Mouse (Mus musculus) hindbrain, embryonic 11.5 days (tissue): Measurements from ENCODE around the gene Adgrd1. TPM values are rescaled to one million over a fixed set of nuclear protein-coding genes. Genes with fewer than 3 reads are reported as not detected.
"Not testable (repeated sequence)": the region's sequence is repeated elsewhere in the genome, so short reads cannot be mapped to it uniquely, and the experiment has no call there.

ENCODE experiments used
- ATAC-seq: fragments of 200-750 bp; cut with Nextera tagmentation; 2 replicates; pipeline ENCODE4 v1.8.0; 2017; ENCODE audit warnings: mild to moderate bottlenecking, moderate TSS enrichment, moderate library complexity; ENCODE audit not compliant: low FRiP score
- DNase-seq: peaks from one replicate; pipeline ENCODE4 v3.0.0-alpha.2; 2015; ENCODE audit warnings: low spot score
- H3K27ac ChIP-seq: fragments of 300-500 bp; sonication (generic); 2 replicates; pipeline ENCODE4 v1.5.1; 2014; ENCODE audit warnings: mild to moderate bottlenecking, low read depth, low read length
- H3K27me3 ChIP-seq: fragments of 300-500 bp; sonication (generic); 2 replicates; pipeline ENCODE4 v1.6.1; 2014; ENCODE audit warnings: mild to moderate bottlenecking, low read length, moderate library complexity, mixed read lengths; ENCODE audit not compliant: control insufficient read depth, insufficient read depth
- H3K36me3 ChIP-seq: fragments of 300-500 bp; sonication (generic); 2 replicates; pipeline ENCODE4 v1.6.1; 2014; ENCODE audit warnings: mild to moderate bottlenecking, low read length, moderate library complexity, mixed read lengths; ENCODE audit not compliant: control insufficient read depth, insufficient read depth
- H3K4me1 ChIP-seq: fragments of 300-500 bp; sonication (generic); replicated peaks from 2 replicates; pipeline ENCODE4 v1.6.1; 2014; ENCODE audit warnings: low read length, mixed read lengths; ENCODE audit not compliant: control insufficient read depth, insufficient read depth
- H3K4me2 ChIP-seq: fragments of 300-500 bp; sonication (generic); replicated peaks from 2 replicates; pipeline ENCODE4 v1.6.1; 2014; ENCODE audit warnings: mild to moderate bottlenecking, low read depth, low read length
- H3K4me3 ChIP-seq: fragments of 300-500 bp; sonication (generic); 2 replicates; pipeline ENCODE4 v1.5.1; 2014; ENCODE audit warnings: low read depth, low read length
- H3K9ac ChIP-seq: fragments of 300-500 bp; sonication (generic); 2 replicates; pipeline ENCODE4 v1.6.1; 2014; ENCODE audit warnings: low read depth, low read length
- H3K9me3 ChIP-seq: fragments of 300-500 bp; sonication (generic); 2 replicates; pipeline ENCODE4 v1.6.1; 2016; ENCODE audit warnings: low read length; ENCODE audit not compliant: control insufficient read depth
- WGBS: fragments of 180-500 bp; shearing (Covaris S2); extraction: QIAGEN DNeasy Blood & Tissue Kit; methylation state at CpG from one replicate; pipeline ENCODE4 v1.1.7; 2014; 5-methylcytosine and 5-hydroxymethylcytosine counted together
- polyA plus RNA-seq: library from polyadenylated mRNA; unstranded; fragments of >200 nt; fragmentation: Nextera tagmentation; extraction: Ambion mirVana; gene quantifications from 2 replicates; pipeline ENCODE4 v1.2.1, GENCODE M21; 2014

The Adgrd1 gene
- polyA plus RNA-seq, 1 experiment from 2014 or later = 0.05 TPM

GRCm38 (mm10) chr5:129116299-129116698 is 19.7 kb downstream of the Adgrd1 start:
- ATAC-seq (no peak), DNase-seq (no peak)
- H3K27me3 ChIP-seq = no peaks in the 10 kb centered on the region
- H3K27ac ChIP-seq = no peak overlapping the region
- no peaks in the 10 kb centered on the region for H3K9me3 ChIP-seq
- H3K4me2 ChIP-seq = no peak overlapping the region
- H3K9ac ChIP-seq = no peak overlapping the region
- H3K4me3 ChIP-seq = no peak overlapping the region
- WGBS = 82% methylated on average over 8 of the region's 8 CpGs
- H3K4me1 ChIP-seq = no peaks in the 10 kb centered on the region
- H3K36me3 ChIP-seq = no peaks in the 10 kb centered on the region

- no peak overlapping the region for H3K27ac ChIP-seq
- DNase-seq = no peak
- WGBS = 62% methylated on average over 4 of the region's 4 CpGs
- H3K4me3 ChIP-seq = no peak overlapping the region
- ATAC-seq = no peak
- no peak overlapping the region for H3K4me2 ChIP-seq
- H3K27me3 ChIP-seq = no peaks in the 10 kb centered on the region
- no peaks in the 10 kb centered on the region for H3K36me3 ChIP-seq
- no peaks in the 10 kb centered on the region for H3K9me3 ChIP-seq
- no peaks in the 10 kb centered on the region for H3K4me1 ChIP-seq
- H3K9ac ChIP-seq = no peak overlapping the region
Observed at GRCm38 (mm10) chr5:129117593-129118113, 21.1 kb downstream of the Adgrd1 start.

DNA sequence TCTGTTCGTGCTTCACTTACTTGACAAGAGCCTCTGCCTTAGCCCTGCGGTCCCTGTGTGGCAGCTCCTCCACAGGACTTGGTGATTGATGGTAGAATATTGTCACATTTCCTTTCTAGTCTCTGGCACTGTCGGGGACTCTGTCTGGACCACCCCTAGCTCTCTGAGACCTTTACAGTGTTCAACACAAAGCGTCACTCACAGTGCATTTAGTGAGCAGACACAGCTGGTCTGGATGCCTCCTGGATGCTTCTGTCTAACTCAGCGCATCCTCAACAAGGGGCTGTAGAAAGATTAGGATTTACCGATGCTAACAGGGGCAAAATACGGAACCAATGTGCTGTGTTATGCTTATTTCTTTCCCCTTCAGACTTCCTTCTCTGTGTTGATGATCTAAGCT is 22.0 kb downstream of the Adgrd1 start:
- ATAC-seq (no peak), DNase-seq (no peak)
- Histone ChIP-seq H3K27ac (no peak overlapping the region), H3K27me3 (no peaks in the 10 kb centered on the region), H3K4me1 (no peaks in the 10 kb centered on the region), H3K36me3 (no peaks in the 10 kb centered on the region), H3K4me3 (no peak overlapping the region), H3K9ac (no peak overlapping the region), H3K4me2 (no peak overlapping the region), H3K9me3 (no peaks in the 10 kb centered on the region)
- WGBS = 43% methylated on average over 7 of the region's 7 CpGs

DNA sequence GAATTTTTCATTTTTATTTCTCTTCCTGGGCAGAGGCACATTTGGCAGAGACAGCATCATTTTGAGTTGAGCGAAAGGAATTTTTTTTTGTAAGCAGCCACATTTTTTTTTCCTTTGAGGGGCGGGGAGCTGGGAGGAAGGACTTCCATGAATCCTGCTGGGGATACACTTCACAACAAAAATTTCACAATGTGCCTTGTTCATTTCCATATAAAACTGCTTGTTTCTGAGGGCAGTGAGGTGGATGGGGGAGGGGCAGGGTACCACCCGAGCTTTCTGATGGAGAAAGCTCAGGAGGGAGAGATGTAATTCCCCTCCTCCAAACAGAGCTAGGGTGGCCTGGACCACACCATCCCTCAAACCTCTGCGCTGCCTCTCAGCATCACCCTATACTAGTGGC is 22.6 kb downstream of the Adgrd1 start:
- Histone ChIP-seq H3K9me3 (no peaks in the 10 kb centered on the region), H3K4me1 (no peaks in the 10 kb centered on the region), H3K27ac (no peak overlapping the region), H3K36me3 (no peaks in the 10 kb centered on the region), H3K27me3 (no peaks in the 10 kb centered on the region), H3K9ac (no peak overlapping the region), H3K4me3 (no peak overlapping the region), H3K4me2 (no peak overlapping the region)
- ATAC-seq (no peak), DNase-seq (no peak)
- 75% methylated on average over 4 of the region's 4 CpGs for WGBS

GRCm38 (mm10) chr5:129121654-129122285 is 25.2 kb downstream of the Adgrd1 start:
- no peak overlapping the region for H3K4me2 ChIP-seq
- H3K4me3 ChIP-seq = no peak overlapping the region
- ATAC-seq (no peak), DNase-seq (no peak)
- no peak overlapping the region for H3K27ac ChIP-seq
- no peaks in the 10 kb centered on the region for H3K36me3 ChIP-seq
- H3K27me3 ChIP-seq = no peaks in the 10 kb centered on the region
- no peaks in the 10 kb centered on the region for H3K4me1 ChIP-seq
- WGBS = 92% methylated on average over 15 of the region's 15 CpGs
- H3K9me3 ChIP-seq = no peaks in the 10 kb centered on the region
- H3K9ac ChIP-seq = no peak overlapping the region

- H3K36me3 ChIP-seq = no peaks in the 10 kb centered on the region
- no peak for DNase-seq
- H3K9me3 ChIP-seq = no peaks in the 10 kb centered on the region
- 87% methylated on average over 7 of the region's 7 CpGs for WGBS
- no peaks in the 10 kb centered on the region for H3K4me1 ChIP-seq
- no peak overlapping the region for H3K4me3 ChIP-seq
- no peak overlapping the region for H3K4me2 ChIP-seq
- no peak overlapping the region for H3K9ac ChIP-seq
- no peak overlapping the region for H3K27ac ChIP-seq
- ATAC-seq = no peak
- H3K27me3 ChIP-seq = no peaks in the 10 kb centered on the region
Observed at GRCm38 (mm10) chr5:129122491-129122890, 25.9 kb downstream of the Adgrd1 start.

DNA sequence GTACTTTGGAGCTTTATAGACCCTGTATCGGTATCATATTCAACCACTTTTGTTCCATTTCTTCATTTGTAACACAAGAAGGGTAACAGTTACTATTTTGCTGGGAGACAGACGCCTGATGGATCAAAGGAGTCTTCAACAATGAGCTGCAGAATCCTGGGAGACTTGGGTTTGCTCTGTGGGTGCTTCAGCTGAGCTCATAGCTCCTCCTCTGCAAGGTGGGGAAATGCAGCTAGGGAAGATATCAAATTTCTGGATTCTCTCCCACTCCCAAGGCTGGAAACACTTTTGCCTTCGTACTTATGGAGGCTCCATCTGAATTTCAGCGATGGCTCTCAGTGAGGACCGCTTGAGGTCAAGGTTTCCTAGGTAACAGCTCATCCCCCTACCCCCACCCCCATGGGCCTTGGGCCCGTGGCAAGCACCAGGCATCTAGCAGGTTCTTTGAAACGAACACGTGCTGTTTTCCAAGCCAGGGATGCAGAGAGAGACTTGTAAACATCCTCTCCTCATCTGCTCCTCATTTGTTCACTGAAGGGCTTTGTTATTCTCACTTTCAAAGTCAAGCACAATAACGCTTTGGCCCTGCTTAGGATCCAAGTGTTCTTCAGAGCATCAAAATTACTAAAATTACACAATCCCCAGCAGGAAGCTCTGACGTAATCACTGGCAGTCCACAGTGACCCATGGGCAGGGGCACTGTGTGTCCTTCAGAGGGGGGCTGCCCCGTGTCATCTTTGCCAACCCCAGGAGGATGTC is 27.7 kb downstream of the Adgrd1 start:
- ATAC-seq = no peak
- Histone ChIP-seq H3K4me3 (no peak overlapping the region), H3K9ac (no peak overlapping the region), H3K27ac (no peak overlapping the region), H3K4me2 (no peak overlapping the region), H3K27me3 (no peaks in the 10 kb centered on the region), H3K4me1 (no peaks in the 10 kb centered on the region), H3K9me3 (no peaks in the 10 kb centered on the region), H3K36me3 (no peaks in the 10 kb centered on the region)
- no peak for DNase-seq
- 47% methylated on average over 11 of the region's 11 CpGs for WGBS

- not testable (repeated sequence) for ATAC-seq, H3K27ac ChIP-seq, H3K27me3 ChIP-seq, H3K36me3 ChIP-seq, H3K4me3 ChIP-seq, H3K4me2 ChIP-seq, DNase-seq, H3K9ac ChIP-seq, H3K9me3 ChIP-seq, H3K4me1 ChIP-seq
- 96% methylated on average over 21 of the region's 22 CpGs for WGBS
Observed at GRCm38 (mm10) chr5:129128310-129128709, 31.8 kb downstream of the Adgrd1 start.

- 89% methylated on average over 8 of the region's 8 CpGs for WGBS
- Histone ChIP-seq H3K27ac (no peak overlapping the region), H3K9ac (no peak overlapping the region), H3K4me3 (no peak overlapping the region), H3K4me1 (no peaks in the 10 kb centered on the region), H3K9me3 (no peaks in the 10 kb centered on the region), H3K4me2 (no peak overlapping the region), H3K27me3 (no peaks in the 10 kb centered on the region), H3K36me3 (no peaks in the 10 kb centered on the region)
- ATAC-seq (no peak), DNase-seq (no peak)
Observed at GRCm38 (mm10) chr5:129130301-129130700, 33.8 kb downstream of the Adgrd1 start.
